In genomic region chr4:136179998-136180397, GRCm38 (mm10) we compare ENCODE assay signal across 8 mouse cellular contexts. TPM values are rescaled to one million over a fixed set of nuclear protein-coding genes. Genes with fewer than 3 reads are reported as not detected.
DNase-seq lines count a peak whose midpoint lies in the region; ATAC-seq and TF ChIP-seq lines count a peak whose summit lies in the region.

No protein-coding gene starts in this region.

- no peaks in the 10 kb centered on the region for H3K9me3 ChIP-seq in hindbrain, postnatal 0 days (ENCODE audit: low read length)

- H3K36me3 ChIP-seq in hindbrain, postnatal 0 days (ENCODE audit: insufficient read depth, low read length), result no peaks in the 10 kb centered on the region

- H3K27me3 ChIP-seq in hindbrain, postnatal 0 days (ENCODE audit: insufficient read depth, low read length), result no peaks in the 10 kb centered on the region

- peak overlapping the region; percentile 70 for H3K4me2 ChIP-seq in hindbrain, postnatal 0 days (ENCODE audit: low read depth, low read length)

- ATAC-seq in activated CD4-positive, CD25-positive, alpha-beta regulatory T cell, adult 4 months, result peak; percentile 50
- ATAC-seq in hindbrain, postnatal 0 days, result peak; percentile 66
- peak; percentile 60 for ATAC-seq in megakaryocyte, adult 5-6 weeks (ENCODE audit: poor library complexity, severe bottlenecking)

- peak overlapping the region; percentile 50 for H3K9ac ChIP-seq in hindbrain, postnatal 0 days (replicated peaks; ENCODE audit: low read length)

- peak; percentile 59 for TF ChIP-seq CTCF in cortical plate, adult 2 months (IDR thresholded peaks at IDR 0.05; ENCODE audit: extremely low read depth, insufficient read depth, low read length)
- peak; percentile 85 for TF ChIP-seq CTCF in hindbrain, postnatal 0 days (IDR thresholded peaks at IDR 0.05; ENCODE audit: low read depth)

- 6% methylated on average over 15 of the region's 15 CpGs for WGBS in hindbrain, postnatal 0 days

- H3K4me1 ChIP-seq in cortical plate, adult 2 months (ENCODE audit: control insufficient read depth, insufficient read depth, low read length), result no peaks in the 10 kb centered on the region
- H3K4me1 ChIP-seq in hindbrain, postnatal 0 days (ENCODE audit: insufficient read depth, low read length), result peaks cover 6% of the 10 kb centered on the region; the same call in 1 of the 2 replicates

- no peak for TF ChIP-seq POLR2A in cortical plate, adult 2 months (IDR thresholded peaks at IDR 0.05; ENCODE audit: extremely low read depth, insufficient read depth, low read length)

- no peak overlapping the region for H3K27ac ChIP-seq in cortical plate, adult 2 months (ENCODE audit: insufficient read depth, low read length)
- H3K27ac ChIP-seq in hindbrain, postnatal 0 days, result peak overlapping the region; percentile 52; the same call in 1 of the 2 replicates

- peak; percentile 73 to 76 for DNase-seq in gastrocnemius, adult 8-10 months (ENCODE audit: low spot score in 2 of 2)
- DNase-seq in hindbrain, postnatal 0 days (ENCODE audit: low spot score), result peak; percentile 81
- DNase-seq in left cerebral cortex, adult 8-10 months (ENCODE audit: low spot score in 2 of 2), result peak; percentile 30 to 49
- peak; percentile 67 to 71 for DNase-seq in right cerebral cortex, adult 2 months (ENCODE audit: low spot score in 2 of 2)
- DNase-seq in urinary bladder, adult 2 months (ENCODE audit: low spot score), result peak; percentile 70

- H3K4me3 ChIP-seq in cortical plate, adult 2 months (ENCODE audit: insufficient read depth, low read length), result peak overlapping the region; percentile 37
- H3K4me3 ChIP-seq in hindbrain, postnatal 0 days (ENCODE audit: low read length), result peak overlapping the region; percentile 38

RNA-seq across cellular contexts. Expression of gene E2f2, which starts 7.8 kb away (rescaled TPM):
- 10 to 100 TPM; 22.0 to 34.6 TPM for polyA plus RNA-seq in activated CD4-positive, CD25-positive, alpha-beta regulatory T cell, adult 4 months (2017; shearing (Covaris generic))
- 0.67 and 0.78 TPM in 2 replicates for polyA plus RNA-seq in cortical plate, adult 2 months (2012; rRNA removed)
- total RNA-seq in gastrocnemius, adult 8-10 months (2022), result 1 to 10 TPM in 3 of 4 experiments, under 1 TPM in 1; 0.85 to 1.7 (median 1.5) TPM
- 3.5 and 3.7 TPM in 2 replicates for total RNA-seq in hindbrain, postnatal 0 days (2014; rRNA removed)
- 2.3 and 2.4 TPM in 2 replicates for polyA plus RNA-seq in hindbrain, postnatal 0 days (2015; fragmentation: Nextera tagmentation; extraction: Ambion mirVana)
- 1 to 10 TPM in 1 of 4 experiments, under 1 TPM in 3; 0.37 to 1.3 (median 0.48) TPM for total RNA-seq in left cerebral cortex, adult 8-10 months (2022)
- 78.1 and 107 TPM in 2 replicates for total RNA-seq in megakaryocyte, adult 5-6 weeks (2015)
- total RNA-seq in megakaryocyte, adult 5-6 weeks (2017), result 59.4 and 63.6 TPM in 2 replicates
- 0.50 TPM in 2 replicates for polyA plus RNA-seq in urinary bladder, adult 2 months (2012; rRNA removed)

RNA-seq across cellular contexts. Expression of gene Asap3, which starts 26.2 kb away (rescaled TPM):
- under 1 TPM in 1 of 2 experiments, not detected in 1; 0.25 TPM for polyA plus RNA-seq in activated CD4-positive, CD25-positive, alpha-beta regulatory T cell, adult 4 months (2017; shearing (Covaris generic))
- 2.9 and 3.2 TPM in 2 replicates for polyA plus RNA-seq in cortical plate, adult 2 months (2012; rRNA removed)
- total RNA-seq in gastrocnemius, adult 8-10 months (2022), result 1 to 10 TPM in 2 of 4 experiments, under 1 TPM in 2; 0.92 to 1.3 (median 1.1) TPM
- 9.1 and 10.5 TPM in 2 replicates for total RNA-seq in hindbrain, postnatal 0 days (2014; rRNA removed)
- polyA plus RNA-seq in hindbrain, postnatal 0 days (2015; fragmentation: Nextera tagmentation; extraction: Ambion mirVana), result 4.1 TPM in 2 replicates
- 1 to 10 TPM; 2.5 to 4.5 (median 3.3) TPM for total RNA-seq in left cerebral cortex, adult 8-10 months (2022)
- not detected in 2 replicates for total RNA-seq in megakaryocyte, adult 5-6 weeks (2015)
- 0.04 TPM in 1 of 2 replicates, not detected in the other for total RNA-seq in megakaryocyte, adult 5-6 weeks (2017)
- 11.7 and 11.8 TPM in 2 replicates for polyA plus RNA-seq in urinary bladder, adult 2 months (2012; rRNA removed)

RNA-seq across cellular contexts. Expression of gene Id3, which starts 36.7 kb away (rescaled TPM):
- 100 to 1,000 TPM; 281 to 355 TPM for polyA plus RNA-seq in activated CD4-positive, CD25-positive, alpha-beta regulatory T cell, adult 4 months (2017; shearing (Covaris generic))
- polyA plus RNA-seq in cortical plate, adult 2 months (2012; rRNA removed), result 75.7 and 82.9 TPM in 2 replicates
- 10 to 100 TPM in 1 of 4 experiments, 1 to 10 TPM in 3; 8.7 to 16.7 (median 9.6) TPM for total RNA-seq in gastrocnemius, adult 8-10 months (2022)
- total RNA-seq in hindbrain, postnatal 0 days (2014; rRNA removed), result 204 and 344 TPM in 2 replicates
- polyA plus RNA-seq in hindbrain, postnatal 0 days (2015; fragmentation: Nextera tagmentation; extraction: Ambion mirVana), result 253 and 254 TPM in 2 replicates
- 10 to 100 TPM; 34.7 to 39.3 (median 38.4) TPM for total RNA-seq in left cerebral cortex, adult 8-10 months (2022)
- total RNA-seq in megakaryocyte, adult 5-6 weeks (2015), result 1.9 and 2.0 TPM in 2 replicates
- 0.77 and 1.8 TPM in 2 replicates for total RNA-seq in megakaryocyte, adult 5-6 weeks (2017)
- polyA plus RNA-seq in urinary bladder, adult 2 months (2012; rRNA removed), result 272 and 386 TPM in 2 replicates

Comparison
In these comparisons a context has a peak if more than half of its experiments do, and no peak if none do; other contexts are left out.
1. RNA of gene E2f2, which starts 7.8 kb away (total RNA-seq): 59.4 to 107 TPM in megakaryocyte, adult 5-6 weeks; 3.5 to 3.7 TPM in hindbrain, postnatal 0 days, 0.85 to 1.7 TPM in gastrocnemius, adult 8-10 months and 0.37 to 1.3 TPM in left cerebral cortex, adult 8-10 months; every median in the first group is over 10 times any median in the second.
2. Peak in every context shown above with its lines, with median percentiles within 50 percentile points of each other: ATAC-seq and DNase-seq.